9 mouse cellular contexts compared by ENCODE assay signal in the genomic region with DNA sequence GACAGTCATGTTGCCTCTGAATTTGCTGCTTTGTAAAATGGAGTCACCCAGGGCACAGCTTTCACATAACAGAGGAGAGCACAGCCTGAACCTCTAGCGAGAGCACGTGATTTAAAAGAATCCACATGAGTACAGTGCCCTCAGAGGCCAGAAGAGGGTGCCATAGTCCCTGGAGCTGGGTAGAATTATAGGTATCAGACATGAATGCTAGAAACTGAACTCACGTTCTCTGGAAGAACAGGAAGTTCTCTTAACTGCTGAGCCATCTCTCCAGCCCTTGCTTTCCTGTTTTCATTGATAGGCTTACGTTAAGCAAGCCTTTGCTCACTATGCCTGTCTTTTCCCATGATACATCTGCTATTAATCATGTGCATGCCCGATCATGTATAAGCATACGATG.
DNase-seq lines count a peak whose midpoint lies in the region; ATAC-seq and TF ChIP-seq lines count a peak whose summit lies in the region.
"Had no signal": no experiment of that assay in that cellular context is flagged by ENCODE, and none has a peak within 500 bp of the region (broad histone marks: within the 10 kb centered on the region; RNA-seq: fewer than 3 reads in every experiment).

No protein-coding gene starts in this region.

- no peaks in the 10 kb centered on the region for H3K4me1 ChIP-seq in forebrain, postnatal 0 days (ENCODE audit: insufficient read depth)
- H3K4me1 ChIP-seq in intestine, embryonic 14.5 days (replicated peaks; ENCODE audit: control insufficient read depth, insufficient read depth, low read length): no peaks in the 10 kb centered on the region
- H3K4me1 ChIP-seq: neural tube, embryonic 13.5 days had no signal

- peak; percentile 20 for DNase-seq in Muller cell, postnatal 12 days (ENCODE audit: inconsistent ontology term)
- peak; percentile 65 to 68 for DNase-seq in cerebellum, adult 18-20 months
- DNase-seq in forebrain, postnatal 0 days: peak; percentile 73
- DNase-seq in intestine, embryonic 14.5 days (ENCODE audit: low spot score): peak; percentile 78
- DNase-seq in left cerebral cortex, adult 9 months (ENCODE audit: low spot score in 2 of 2): peak; percentile 31 to 83
- DNase-seq in mesoderm, embryonic 11.5 days (ENCODE audit: low read depth, low spot score): peak; percentile 73
- DNase-seq in right cerebral cortex, postnatal 36 days (ENCODE audit: low spot score in 2 of 2): peak; percentile 39 to 59
- peak; percentile 42 for DNase-seq in yolk sac, embryonic 10.5 days (ENCODE audit: low spot score)

- no peaks in the 10 kb centered on the region for H3K9me3 ChIP-seq in forebrain, postnatal 0 days (ENCODE audit: low read length)
- no peaks in the 10 kb centered on the region for H3K9me3 ChIP-seq in intestine, embryonic 14.5 days (ENCODE audit: control insufficient read depth, low read length)
- H3K9me3 ChIP-seq: neural tube, embryonic 13.5 days had no signal

- ATAC-seq in forebrain, postnatal 0 days: peak; percentile 94
- peak; percentile 77 for ATAC-seq in intestine, embryonic 14.5 days (replicated peaks; ENCODE audit: low FRiP score, low TSS enrichment, low read depth)

- H3K27ac ChIP-seq in forebrain, postnatal 0 days (ENCODE audit: low read depth, low read length): no peak overlapping the region
- H3K27ac ChIP-seq in intestine, embryonic 14.5 days (ENCODE audit: low read depth): no peak overlapping the region
- H3K27ac ChIP-seq: neural tube, embryonic 13.5 days had no signal

- H3K36me3 ChIP-seq in forebrain, postnatal 0 days (ENCODE audit: insufficient read depth): no peaks in the 10 kb centered on the region
- no peaks in the 10 kb centered on the region for H3K36me3 ChIP-seq in intestine, embryonic 14.5 days (ENCODE audit: control insufficient read depth, insufficient read depth, low read length)
- H3K36me3 ChIP-seq: neural tube, embryonic 13.5 days had no signal

- no peak overlapping the region for H3K4me2 ChIP-seq in forebrain, postnatal 0 days (ENCODE audit: low read depth)
- no peak overlapping the region for H3K4me2 ChIP-seq in intestine, embryonic 14.5 days (ENCODE audit: low read length)
- H3K4me2 ChIP-seq: neural tube, embryonic 13.5 days had no signal

- H3K4me3 ChIP-seq in forebrain, postnatal 0 days (ENCODE audit: low read depth, low read length): no peak overlapping the region
- no peak overlapping the region for H3K4me3 ChIP-seq in intestine, embryonic 14.5 days (ENCODE audit: low read depth, low read length)
- H3K4me3 ChIP-seq: neural tube, embryonic 13.5 days had no signal

- H3K9ac ChIP-seq in forebrain, postnatal 0 days: no peak overlapping the region
- H3K9ac ChIP-seq in intestine, embryonic 14.5 days (ENCODE audit: low read length): no peak overlapping the region
- H3K9ac ChIP-seq: neural tube, embryonic 13.5 days had no signal

- WGBS in forebrain, postnatal 0 days: 46% methylated on average over 6 of the region's 6 CpGs
- WGBS in intestine, embryonic 14.5 days: 44% methylated on average over 6 of the region's 6 CpGs

- no peaks in the 10 kb centered on the region for H3K27me3 ChIP-seq in forebrain, postnatal 0 days (ENCODE audit: insufficient read depth, low read length)
- no peaks in the 10 kb centered on the region for H3K27me3 ChIP-seq in intestine, embryonic 14.5 days (replicated peaks; ENCODE audit: control insufficient read depth, insufficient read depth, low read length)
- H3K27me3 ChIP-seq: neural tube, embryonic 13.5 days had no signal

- TF ChIP-seq CTCF in forebrain, postnatal 0 days (IDR thresholded peaks at IDR 0.05; ENCODE audit: low read depth): peak; percentile 75

Comparison
In these comparisons a context has a peak if more than half of its experiments do, and no peak if none do; other contexts are left out.
1. DNase-seq: peak in every context shown above with its lines; median percentile 78 in intestine, embryonic 14.5 days; 73 in forebrain, postnatal 0 days; 73 in mesoderm, embryonic 11.5 days; 66 in cerebellum, adult 18-20 months; 57 in left cerebral cortex, adult 9 months; 49 in right cerebral cortex, postnatal 36 days; 42 in yolk sac, embryonic 10.5 days; 20 in Muller cell, postnatal 12 days.